Mouse (Mus musculus) kidney, adult 18-20 months (tissue): ENCODE measurements around the gene Ndufa4l2.
A peak's percentile ranks its signal among the peaks of the same experiment; 100 is the strongest.

Source experiments
- DNase-seq: peaks from one replicate; pipeline ENCODE4 v3.0.0; 2021

Ndufa4l2 gene

GRCm38 (mm10) chr10:127509837-127510701 lies 4.7 kb upstream of the Ndufa4l2 start:
- DNase-seq, result no peak

GRCm38 (mm10) chr10:127510895-127511617 lies 3.7 kb upstream of the Ndufa4l2 start:
- DNase-seq, result no peak

GRCm38 (mm10) chr10:127511634-127512306 lies 3.0 kb upstream of the Ndufa4l2 start:
- no peak for DNase-seq

- DNase-seq, result no peak
Measured at GRCm38 (mm10) chr10:127512307-127512666, 2.5 kb upstream of the Ndufa4l2 start.

GRCm38 (mm10) chr10:127512813-127513212 lies 2.0 kb upstream of the Ndufa4l2 start:
- peak; percentile 98 for DNase-seq

GRCm38 (mm10) chr10:127513501-127514091 lies 1.2 kb upstream of the Ndufa4l2 start:
- DNase-seq, result no peak

- DNase-seq, result no peak
Measured at GRCm38 (mm10) chr10:127514111-127514698, 562 bp upstream of the Ndufa4l2 start.

GRCm38 (mm10) chr10:127515271-127515982 lies 660 bp downstream of the Ndufa4l2 start:
- DNase-seq, result no peak

- no peak for DNase-seq
Measured at GRCm38 (mm10) chr10:127515983-127516459, 1.3 kb downstream of the Ndufa4l2 start.

GRCm38 (mm10) chr10:127516576-127517260 lies 2.0 kb downstream of the Ndufa4l2 start:
- no peak for DNase-seq

- DNase-seq, result no peak
Measured at GRCm38 (mm10) chr10:127517941-127518340, 3.2 kb downstream of the Ndufa4l2 start.

GRCm38 (mm10) chr10:127519041-127519701 lies 4.4 kb downstream of the Ndufa4l2 start:
- DNase-seq, result no peak

GRCm38 (mm10) chr10:127519903-127520713 lies 5.3 kb downstream of the Ndufa4l2 start:
- no peak for DNase-seq

- peak; percentile 62 for DNase-seq
Measured at GRCm38 (mm10) chr10:127520714-127521357, 6.1 kb downstream of the Ndufa4l2 start.

- DNase-seq, result no peak
Measured at GRCm38 (mm10) chr10:127521611-127522080, 6.9 kb downstream of the Ndufa4l2 start.

- DNase-seq, result peak; percentile 86
Measured at GRCm38 (mm10) chr10:127522088-127522581, 7.4 kb downstream of the Ndufa4l2 start, which contains the start of gene Shmt2. Gene Shmt2 (minus strand): TSS chr10:127522444.

- no peak for DNase-seq
Measured at GRCm38 (mm10) chr10:127524646-127525255, 10.0 kb downstream of the Ndufa4l2 start.

GRCm38 (mm10) chr10:127526048-127526447 lies 11.3 kb downstream of the Ndufa4l2 start:
- no peak for DNase-seq
